Comparison of ENCODE assay signal across 8 mouse cellular contexts in genomic region chr11:45943891-45944642, GRCm38 (mm10). TPM values are rescaled to one million over a fixed set of nuclear protein-coding genes. Genes with fewer than 3 reads are reported as not detected.
DNase-seq lines count a peak whose midpoint lies in the region; ATAC-seq and TF ChIP-seq lines count a peak whose summit lies in the region.

No protein-coding gene starts in this region.

- WGBS in forebrain, embryonic 12.5 days: under 1% methylated on average over 49 of the region's 49 CpGs
- WGBS in kidney, embryonic 15.5 days: under 1% methylated on average over 49 of the region's 49 CpGs
- WGBS in midbrain, embryonic 12.5 days: under 1% methylated on average over 49 of the region's 49 CpGs

- peak overlapping the region; percentile 90 for H3K4me3 ChIP-seq in gastrocnemius, adult 2 months
- peak overlapping the region; percentile 94 for H3K4me3 ChIP-seq in brown adipose tissue, adult 24 weeks (ENCODE audit: insufficient read depth, low read depth, low read length)
- H3K4me3 ChIP-seq in forebrain, embryonic 12.5 days (replicated peaks): peak overlapping the region; percentile 84
- H3K4me3 ChIP-seq in kidney, embryonic 15.5 days (replicated peaks): peak overlapping the region; percentile 90
- peak overlapping the region; percentile 87 for H3K4me3 ChIP-seq in midbrain, embryonic 12.5 days

- intact Hi-C loops in gastrocnemius, adult 2 months (cut with DNase I): loop anchor here (10.0 kb wide), 1 partner anchor 491 kb away; the partner anchor contains the start of gene Med7

- DNase-seq in gastrocnemius, adult 2 months: peak; percentile 66
- DNase-seq in gastrocnemius, postnatal 4 days (ENCODE audit: low spot score in 2 of 2): no peak
- DNase-seq in CD4-positive helper T cell, adult 2 months (ENCODE audit: low read depth, low spot score): peak; percentile 29
- DNase-seq in thymus, postnatal 0 days (ENCODE audit: low spot score): peak; percentile 50

- no peaks in the 10 kb centered on the region for H3K9me3 ChIP-seq in forebrain, embryonic 12.5 days
- H3K9me3 ChIP-seq in kidney, embryonic 15.5 days (replicated peaks): no peaks in the 10 kb centered on the region
- H3K9me3 ChIP-seq in midbrain, embryonic 12.5 days: no peaks in the 10 kb centered on the region

- no peaks in the 10 kb centered on the region for H3K27me3 ChIP-seq in forebrain, embryonic 12.5 days
- no peaks in the 10 kb centered on the region for H3K27me3 ChIP-seq in kidney, embryonic 15.5 days
- no peaks in the 10 kb centered on the region for H3K27me3 ChIP-seq in midbrain, embryonic 12.5 days

- TF ChIP-seq CTCF in gastrocnemius, adult 2 months (IDR thresholded peaks at IDR 0.05): no peak

- no peaks in the 10 kb centered on the region; the same call in 1 of the 2 replicates for H3K36me3 ChIP-seq in forebrain, embryonic 12.5 days (replicated peaks)
- H3K36me3 ChIP-seq in kidney, embryonic 15.5 days: peaks cover 18% of the 10 kb centered on the region
- 0 out of 2 replicates have a peak, but pooled peaks cover 5% of the 10 kb centered on the region for H3K36me3 ChIP-seq in midbrain, embryonic 12.5 days

- H3K4me2 ChIP-seq in forebrain, embryonic 12.5 days: peak overlapping the region; percentile 91
- peak overlapping the region; percentile 95 for H3K4me2 ChIP-seq in kidney, embryonic 15.5 days
- H3K4me2 ChIP-seq in midbrain, embryonic 12.5 days (replicated peaks): peak overlapping the region; percentile 82

- H3K4me1 ChIP-seq in brown adipose tissue, adult 24 weeks (ENCODE audit: control insufficient read depth, insufficient read depth, insufficient read length, low read length): peaks cover 3% of the 10 kb centered on the region; the same call in 1 of the 2 replicates
- peaks cover 17% of the 10 kb centered on the region for H3K4me1 ChIP-seq in forebrain, embryonic 12.5 days
- peaks cover 12% of the 10 kb centered on the region for H3K4me1 ChIP-seq in kidney, embryonic 15.5 days
- peaks cover 11% of the 10 kb centered on the region for H3K4me1 ChIP-seq in midbrain, embryonic 12.5 days

- peak; percentile 62 for ATAC-seq in forebrain, embryonic 12.5 days (ENCODE audit: low FRiP score)
- ATAC-seq in kidney, embryonic 15.5 days (replicated peaks; ENCODE audit: low FRiP score): peak; percentile 68
- ATAC-seq in midbrain, embryonic 12.5 days (ENCODE audit: low FRiP score, low read depth): peak; percentile 69

- peak overlapping the region; percentile 81 for H3K27ac ChIP-seq in gastrocnemius, adult 2 months
- H3K27ac ChIP-seq in brown adipose tissue, adult 24 weeks (replicated peaks; ENCODE audit: low read depth, low read length): no peak overlapping the region
- H3K27ac ChIP-seq in forebrain, embryonic 12.5 days: peak overlapping the region; percentile 56; the same call in 1 of the 2 replicates
- H3K27ac ChIP-seq in kidney, embryonic 15.5 days: peak overlapping the region; percentile 68
- peak overlapping the region; percentile 78 for H3K27ac ChIP-seq in midbrain, embryonic 12.5 days (replicated peaks)

- peak overlapping the region; percentile 81 for H3K9ac ChIP-seq in forebrain, embryonic 12.5 days
- H3K9ac ChIP-seq in kidney, embryonic 15.5 days: peak overlapping the region; percentile 85
- H3K9ac ChIP-seq in midbrain, embryonic 12.5 days (replicated peaks): peak overlapping the region; percentile 89

RNA-seq across cellular contexts. Expression of gene Lsm11, which starts 0.7 kb away (rescaled TPM):
- total RNA-seq in gastrocnemius, adult 2 months (2021): 1 to 10 TPM; 1.8 to 2.5 TPM
- total RNA-seq in gastrocnemius, postnatal 4 days (2021): 1 to 10 TPM; 4.9 to 5.6 TPM
- 1.9 and 2.2 TPM in 2 replicates for polyA plus RNA-seq in brown adipose tissue, adult 24 weeks (2012; ENCODE audit: insufficient read depth, insufficient read length, missing spikeins)
- 9.3 and 11.5 TPM in 2 replicates for polyA plus RNA-seq in forebrain, embryonic 12.5 days (2016; fragmentation: Nextera tagmentation; extraction: Ambion mirVana)
- 5.0 and 5.6 TPM in 2 replicates for polyA plus RNA-seq in kidney, embryonic 15.5 days (2015; fragmentation: Nextera tagmentation; extraction: Ambion mirVana)
- polyA plus RNA-seq in midbrain, embryonic 12.5 days (2016; fragmentation: Nextera tagmentation; extraction: Ambion mirVana): 13.9 and 16.4 TPM in 2 replicates
- 8.1 and 10.0 TPM in 2 replicates for polyA plus RNA-seq in thymus, postnatal 0 days (2015; fragmentation: Nextera tagmentation; extraction: Ambion mirVana)

RNA-seq across cellular contexts. Expression of gene Thg1l, which starts 11.2 kb away (rescaled TPM):
- 1 to 10 TPM; 2.3 to 2.9 TPM for total RNA-seq in gastrocnemius, adult 2 months (2021)
- 1 to 10 TPM; 7.5 to 9.4 TPM for total RNA-seq in gastrocnemius, postnatal 4 days (2021)
- 10.9 and 18.7 TPM in 2 replicates for polyA plus RNA-seq in brown adipose tissue, adult 24 weeks (2012; ENCODE audit: insufficient read depth, insufficient read length, missing spikeins)
- 13.7 and 14.2 TPM in 2 replicates for polyA plus RNA-seq in forebrain, embryonic 12.5 days (2016; fragmentation: Nextera tagmentation; extraction: Ambion mirVana)
- 14.9 and 16.4 TPM in 2 replicates for polyA plus RNA-seq in kidney, embryonic 15.5 days (2015; fragmentation: Nextera tagmentation; extraction: Ambion mirVana)
- polyA plus RNA-seq in midbrain, embryonic 12.5 days (2016; fragmentation: Nextera tagmentation; extraction: Ambion mirVana): 12.6 and 14.3 TPM in 2 replicates
- polyA plus RNA-seq in thymus, postnatal 0 days (2015; fragmentation: Nextera tagmentation; extraction: Ambion mirVana): 12.6 and 12.9 TPM in 2 replicates

RNA-seq across cellular contexts. Expression of gene Sox30, which starts 36.0 kb away (rescaled TPM):
- total RNA-seq in gastrocnemius, adult 2 months (2021): not detected
- total RNA-seq in gastrocnemius, postnatal 4 days (2021): under 1 TPM; 0.29 to 0.32 TPM
- polyA plus RNA-seq in brown adipose tissue, adult 24 weeks (2012; ENCODE audit: insufficient read depth, insufficient read length, missing spikeins): 0.36 TPM in 1 of 2 replicates, not detected in the other
- 0.19 and 0.22 TPM in 2 replicates for polyA plus RNA-seq in forebrain, embryonic 12.5 days (2016; fragmentation: Nextera tagmentation; extraction: Ambion mirVana)
- 0.22 and 0.25 TPM in 2 replicates for polyA plus RNA-seq in kidney, embryonic 15.5 days (2015; fragmentation: Nextera tagmentation; extraction: Ambion mirVana)
- 0.24 and 0.37 TPM in 2 replicates for polyA plus RNA-seq in midbrain, embryonic 12.5 days (2016; fragmentation: Nextera tagmentation; extraction: Ambion mirVana)
- 0.19 and 0.26 TPM in 2 replicates for polyA plus RNA-seq in thymus, postnatal 0 days (2015; fragmentation: Nextera tagmentation; extraction: Ambion mirVana)

Comparison
In these comparisons a context has a peak if more than half of its experiments do, and no peak if none do; other contexts are left out.
1. DNase-seq: peak in gastrocnemius, adult 2 months (single experiment), CD4-positive helper T cell, adult 2 months (single experiment) and thymus, postnatal 0 days (single experiment); none in gastrocnemius, postnatal 4 days (0 of 2).
2. Peak in every context shown above with its lines, with median percentiles within 50 percentile points of each other: H3K4me3 ChIP-seq, ATAC-seq, H3K4me2 ChIP-seq and H3K9ac ChIP-seq.